ENCODE assay signal across 9 mouse cellular contexts in the genomic region with DNA sequence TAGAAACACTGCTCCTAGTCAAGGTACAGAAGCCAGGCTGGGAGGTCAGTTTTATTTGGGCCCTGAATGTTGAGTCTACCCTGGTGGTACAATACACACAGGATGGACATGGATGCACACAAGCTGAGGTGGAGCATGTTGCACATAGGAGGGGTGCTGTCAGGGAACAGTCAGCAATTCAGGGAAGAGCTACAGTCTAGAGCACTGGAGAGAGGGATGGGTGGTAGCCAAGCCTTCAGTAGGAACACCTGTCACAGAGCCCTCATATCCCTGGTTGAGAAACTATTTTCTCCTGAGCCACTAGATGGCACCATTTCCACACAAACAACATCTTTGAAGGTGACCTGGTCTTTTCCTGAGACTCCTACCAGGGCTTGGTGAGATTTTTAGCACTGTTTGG. TPM values are rescaled to one million over a fixed set of nuclear protein-coding genes. Genes with fewer than 3 reads are reported as not detected.
DNase-seq lines count a peak whose midpoint lies in the region; ATAC-seq lines count a peak whose summit lies in the region.
"Had no signal": no experiment of that assay in that cellular context is flagged by ENCODE, and none has a peak within 500 bp of the region (broad histone marks: within the 10 kb centered on the region; RNA-seq: fewer than 3 reads in every experiment).

No protein-coding gene starts in this region.

- H3K4me2 ChIP-seq in neural tube, embryonic 13.5 days: no peak overlapping the region
- H3K4me2 ChIP-seq: limb, embryonic 15.5 days had no signal

- no peaks in the 10 kb centered on the region for H3K9me3 ChIP-seq in hindbrain, embryonic 10.5 days
- no peaks in the 10 kb centered on the region for H3K9me3 ChIP-seq in neural tube, embryonic 13.5 days
- H3K9me3 ChIP-seq: limb, embryonic 15.5 days had no signal

- peak; percentile 26 for DNase-seq in adrenal gland, postnatal 14 days
- DNase-seq in adrenal gland, adult 18-20 months (ENCODE audit: low spot score in 2 of 2): no peak
- DNase-seq in ES-CJ7 (ENCODE audit: low read depth, low spot score): peak; percentile 71
- DNase-seq in cerebellum, postnatal 36 days: peak; percentile 61 to 68
- peak; percentile 30 for DNase-seq in hindbrain, embryonic 10.5 days (ENCODE audit: low spot score)
- DNase-seq in left cerebral cortex, postnatal 25 days (ENCODE audit: low spot score in 2 of 2): peak; percentile 46 to 62
- no peak for DNase-seq in urinary bladder, postnatal 36 days (ENCODE audit: low spot score in 2 of 2)

- H3K36me3 ChIP-seq in hindbrain, embryonic 10.5 days: no peaks in the 10 kb centered on the region
- no peaks in the 10 kb centered on the region for H3K36me3 ChIP-seq in neural tube, embryonic 13.5 days
- H3K36me3 ChIP-seq: limb, embryonic 15.5 days had no signal

- intact Hi-C loops in left cerebral cortex, postnatal 25 days (cut with DNase I): loop anchor here (1.0 to 10.0 kb wide), 3 partner anchors 465 to 995 kb away; no protein-coding TSS in a partner anchor

- ATAC-seq in neural tube, embryonic 13.5 days (ENCODE audit: low read depth): peak; percentile 62

- no peak overlapping the region for H3K9ac ChIP-seq in neural tube, embryonic 13.5 days
- H3K9ac ChIP-seq: limb, embryonic 15.5 days had no signal

- peaks cover 4% of the 10 kb centered on the region; the same call in 1 of the 2 replicates for H3K4me1 ChIP-seq in hindbrain, embryonic 10.5 days (replicated peaks)
- H3K4me1 ChIP-seq in neural tube, embryonic 13.5 days (replicated peaks): peaks cover 5% of the 10 kb centered on the region

- no peaks in the 10 kb centered on the region; the same call in 1 of the 2 replicates for H3K27me3 ChIP-seq in hindbrain, embryonic 10.5 days (ENCODE audit: insufficient read depth, poor library complexity, severe bottlenecking)
- H3K27me3 ChIP-seq in neural tube, embryonic 13.5 days: peaks cover 17% of the 10 kb centered on the region; the same call in 1 of the 2 replicates

- H3K4me3 ChIP-seq in hindbrain, embryonic 10.5 days: no peak overlapping the region
- no peak overlapping the region for H3K4me3 ChIP-seq in neural tube, embryonic 13.5 days
- H3K4me3 ChIP-seq: limb, embryonic 15.5 days had no signal

- no peak overlapping the region for H3K27ac ChIP-seq in hindbrain, embryonic 10.5 days
- no peak overlapping the region for H3K27ac ChIP-seq in neural tube, embryonic 13.5 days (replicated peaks)
- H3K27ac ChIP-seq: limb, embryonic 15.5 days had no signal

RNA-seq across cellular contexts. Expression of gene Spata19, which starts 13.1 kb away (rescaled TPM):
- not detected in 2 replicates for total RNA-seq in adrenal gland, postnatal 14 days (2021)
- not detected for total RNA-seq in adrenal gland, adult 18-20 months (2021)
- polyA plus RNA-seq in hindbrain, embryonic 10.5 days (2016; fragmentation: Nextera tagmentation; extraction: Ambion mirVana): not detected in 2 replicates
- under 1 TPM in 1 of 2 experiments, not detected in 1; 0.96 TPM for total RNA-seq in left cerebral cortex, postnatal 25 days (2021)
- polyA plus RNA-seq in neural tube, embryonic 13.5 days (2015; fragmentation: Nextera tagmentation; extraction: Ambion mirVana): not detected in 2 replicates
- polyA plus RNA-seq: limb, embryonic 15.5 days had no signal

Comparison
In these comparisons a context has a peak if more than half of its experiments do, and no peak if none do; other contexts are left out.
1. DNase-seq: peak in adrenal gland, postnatal 14 days (single experiment), ES-CJ7 (single experiment), cerebellum, postnatal 36 days (2 of 2), hindbrain, embryonic 10.5 days (single experiment) and left cerebral cortex, postnatal 25 days (2 of 2); none in adrenal gland, adult 18-20 months (0 of 2) and urinary bladder, postnatal 36 days (0 of 2).